Mouse (Mus musculus): Measurements from ENCODE around the gene Gm4498.
"Not testable (repeated sequence)": the region's sequence is repeated elsewhere in the genome, so short reads cannot be mapped to it uniquely, and the experiment has no call there.

Gm4498 gene

GRCm38 (mm10) chr7:20233728-20234127, at the start of gene Gm4498:
Gene Gm4498 (minus strand): TSS chr7:20233828.
- DNase-seq (ENCODE audit: low spot score), result not testable (repeated sequence)

GRCm38 (mm10) chr7:20262734-20263133, 29.1 kb upstream of the Gm4498 start, which contains the start of gene Gm5890:
Gene Gm5890 (minus strand): TSS chr7:20262834.
- DNase-seq (ENCODE audit: low spot score), result not testable (repeated sequence)

GRCm38 (mm10) chr7:20205507-20205906, 28.1 kb downstream of the Gm4498 start, which contains the start of gene Gm6164:
Gene Gm6164 (minus strand): TSS chr7:20205607.
- not testable (repeated sequence) for DNase-seq (ENCODE audit: low spot score)

- DNase-seq (ENCODE audit: low spot score), result not testable (repeated sequence)
These were observed 40.2 kb downstream of the Gm4498 start, which contains the start of gene Vmn1r95 for GRCm38 (mm10) chr7:20193410-20193809. Gene Vmn1r95 (plus strand): TSS chr7:20193710.
